Mouse (Mus musculus) brain, embryonic 14.5 days (tissue): ENCODE results near the gene Ero1l.

Experiments used
- CTCF ChIP-seq: fragments of 200-500 bp; IDR thresholded peaks from 2 replicates; pipeline ENCODE4 v1.5.1; 2012; ENCODE audit warnings: inconsistent platforms, mild to moderate bottlenecking, moderate library complexity, borderline replicate concordance; ENCODE audit not compliant: insufficient read depth, insufficient read length; ENCODE audit errors: extremely low read depth
- POLR2A ChIP-seq: fragments of 200-500 bp; IDR thresholded peaks from 2 replicates; pipeline ENCODE4 v1.6.1; 2012; ENCODE audit warnings: mild to moderate bottlenecking, inconsistent platforms, borderline replicate concordance; ENCODE audit not compliant: poor library complexity, insufficient read depth, insufficient read length, severe bottlenecking; ENCODE audit errors: extremely low read depth

GRCm38 (mm10) chr14:45251548-45252076, 67.0 kb downstream of the Ero1l start:
- TF ChIP-seq CTCF (no peak), POLR2A (no peak)
